Mouse (Mus musculus) midbrain, embryonic 10.5 days (tissue): ENCODE results near the gene Mtss1l. TPM values are rescaled to one million over a fixed set of nuclear protein-coding genes. Genes with fewer than 3 reads are reported as not detected.
A peak's percentile ranks its signal among the peaks of the same experiment; 100 is the strongest.

Source experiments
- DNase-seq: peaks from one replicate; pipeline ENCODE4 v3.0.0-alpha.2; 2017; ENCODE audit warnings: low spot score
- H3K27ac ChIP-seq: fragments of 300-500 bp; sonication (generic); replicated peaks from 2 replicates; pipeline ENCODE4 v1.5.1; 2016; ENCODE audit warnings: mild to moderate bottlenecking
- H3K27me3 ChIP-seq: fragments of 300-500 bp; sonication (generic); 2 replicates; pipeline ENCODE4 v1.6.1; 2016; ENCODE audit warnings: low read depth, mild to moderate bottlenecking; ENCODE audit not compliant: poor library complexity, severe bottlenecking
- H3K36me3 ChIP-seq: fragments of 300-500 bp; sonication (generic); 2 replicates; pipeline ENCODE4 v1.6.1; 2016; ENCODE audit warnings: mild to moderate bottlenecking, moderate library complexity
- H3K4me1 ChIP-seq: fragments of 300-500 bp; sonication (generic); 2 replicates; pipeline ENCODE4 v1.6.1; 2016
- H3K4me3 ChIP-seq: fragments of 300-500 bp; sonication (generic); 2 replicates; pipeline ENCODE4 v1.5.1; 2016; ENCODE audit warnings: mild to moderate bottlenecking, moderate library complexity
- H3K9me3 ChIP-seq: fragments of 300-500 bp; sonication (generic); replicated peaks from 2 replicates; pipeline ENCODE4 v1.6.1; 2016; ENCODE audit warnings: mild to moderate bottlenecking
- WGBS: fragments of 180-500 bp; shearing (Covaris S2); methylation state at CpG from one replicate; pipeline ENCODE4 v1.1.7; 2016; 5-methylcytosine and 5-hydroxymethylcytosine counted together
- polyA plus RNA-seq: library from polyadenylated mRNA; unstranded; fragments of >200 nt; fragmentation: Nextera tagmentation; extraction: Ambion mirVana; gene quantifications from 2 replicates; pipeline ENCODE4 v1.2.1, GENCODE M21; 2016

Mtss1l gene
- polyA plus RNA-seq, 1 experiment from 2014 or later, result 4.9 TPM

DNA sequence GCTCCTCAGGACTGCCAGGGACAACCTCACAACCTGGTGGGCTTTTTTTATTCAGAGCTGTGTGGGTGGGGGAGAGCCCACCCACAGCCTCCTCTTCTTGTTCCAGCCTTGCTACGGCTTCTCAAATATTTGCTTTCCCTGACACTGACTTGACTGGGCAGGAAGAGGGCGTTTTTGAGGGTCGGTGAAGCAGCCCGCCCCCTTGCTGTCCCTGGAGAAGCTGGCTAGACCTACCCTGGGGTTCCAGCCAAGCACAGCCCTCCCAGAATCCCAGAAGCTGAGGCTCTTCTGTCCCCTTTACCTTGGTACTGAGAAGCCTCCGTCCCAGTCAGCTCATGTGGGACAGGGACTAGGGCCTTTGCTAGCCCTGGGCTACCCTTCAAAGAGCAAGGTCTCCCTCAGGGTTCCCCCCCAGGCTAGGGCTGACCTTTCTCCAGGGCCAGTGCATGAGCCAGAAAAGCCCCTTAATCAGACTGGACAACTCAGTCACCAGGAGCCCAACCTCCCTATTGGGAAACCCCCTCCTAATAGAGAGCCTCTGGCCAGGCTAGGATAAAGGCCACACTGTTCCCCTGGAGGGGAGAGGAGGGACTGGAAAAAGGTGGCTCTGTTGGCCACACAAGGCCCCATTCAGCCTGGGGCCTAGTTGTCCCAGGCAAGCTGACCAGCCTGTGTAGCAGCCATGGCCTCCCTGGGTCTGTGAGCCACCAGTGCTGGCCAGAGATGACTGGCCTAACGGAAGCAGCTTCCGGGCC, 4.0 kb downstream of the Mtss1l start:
- Histone ChIP-seq H3K4me1 (peaks cover 68% of the 10 kb centered on the region), H3K36me3 (peaks cover 65% of the 10 kb centered on the region), H3K9me3 (no peaks in the 10 kb centered on the region), H3K4me3 (peak overlapping the region; percentile 12; the same call in 1 of the 2 replicates), H3K27me3 (peaks cover 5% of the 10 kb centered on the region; the same call in 1 of the 2 replicates), H3K27ac (peak overlapping the region; percentile 65)
- DNase-seq, result no peak
- 53% methylated on average over 7 of the region's 7 CpGs for whole genome bisulfite sequencing

DNA sequence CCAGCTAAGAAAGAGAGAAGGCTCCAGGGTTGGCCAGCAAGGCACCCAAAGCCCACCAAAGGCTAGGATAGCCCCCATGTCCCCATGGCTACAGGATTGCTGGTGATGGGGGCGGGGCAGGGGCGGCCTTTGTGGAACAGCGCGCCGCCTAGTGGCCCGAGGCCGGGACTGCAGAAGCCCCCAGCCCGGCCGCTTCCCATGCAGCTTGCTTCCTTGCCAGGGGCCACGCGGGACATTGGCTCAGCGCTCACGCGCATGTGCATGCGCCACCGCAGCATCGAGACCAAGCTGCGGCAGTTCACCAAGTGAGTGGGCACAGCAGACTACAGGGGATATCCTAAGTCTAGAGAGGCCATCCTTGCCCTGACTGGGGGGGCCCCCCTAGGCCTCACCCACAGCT, 5.6 kb downstream of the Mtss1l start:
- peak; percentile 81 for DNase-seq
- Histone ChIP-seq H3K4me3 (peak overlapping the region; percentile 26; the same call in 1 of the 2 replicates), H3K4me1 (peaks cover 56% of the 10 kb centered on the region), H3K36me3 (peaks cover 81% of the 10 kb centered on the region), H3K9me3 (no peaks in the 10 kb centered on the region), H3K27ac (peak overlapping the region; percentile 50), H3K27me3 (no peaks in the 10 kb centered on the region)
- WGBS, result 7% methylated on average over 18 of the region's 18 CpGs

DNA sequence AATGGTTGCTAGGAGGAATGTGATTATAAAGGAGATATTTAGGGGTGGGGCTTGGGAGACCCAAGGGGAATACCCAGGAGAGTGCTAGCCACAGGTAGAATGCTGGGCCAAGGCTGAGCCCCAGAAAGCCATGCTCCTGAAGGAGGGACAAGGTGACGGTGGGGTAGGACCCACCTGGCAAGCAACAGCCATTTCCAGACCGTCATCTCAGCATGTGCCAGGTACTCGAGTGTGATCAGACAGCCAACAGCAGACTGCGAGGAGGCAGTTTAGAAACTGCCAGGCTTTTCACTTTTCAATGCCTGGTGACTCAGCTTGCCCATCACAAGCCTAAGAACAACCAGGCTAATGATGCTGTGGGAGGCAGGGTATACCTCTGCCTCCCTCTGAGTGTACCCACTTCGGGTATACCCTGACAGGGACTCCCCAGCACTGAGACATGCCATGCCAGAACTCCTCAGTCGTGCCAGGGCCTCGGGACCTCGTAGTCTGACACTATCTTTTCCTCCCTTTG, 10.1 kb downstream of the Mtss1l start:
- Histone ChIP-seq H3K27me3 (no peaks in the 10 kb centered on the region), H3K9me3 (no peaks in the 10 kb centered on the region), H3K27ac (no peak overlapping the region), H3K4me1 (peaks cover 11% of the 10 kb centered on the region), H3K36me3 (peaks cover 100% of the 10 kb centered on the region), H3K4me3 (no peak overlapping the region)
- 93% methylated on average over 8 of the region's 8 CpGs for WGBS
- no peak for DNase-seq

DNA sequence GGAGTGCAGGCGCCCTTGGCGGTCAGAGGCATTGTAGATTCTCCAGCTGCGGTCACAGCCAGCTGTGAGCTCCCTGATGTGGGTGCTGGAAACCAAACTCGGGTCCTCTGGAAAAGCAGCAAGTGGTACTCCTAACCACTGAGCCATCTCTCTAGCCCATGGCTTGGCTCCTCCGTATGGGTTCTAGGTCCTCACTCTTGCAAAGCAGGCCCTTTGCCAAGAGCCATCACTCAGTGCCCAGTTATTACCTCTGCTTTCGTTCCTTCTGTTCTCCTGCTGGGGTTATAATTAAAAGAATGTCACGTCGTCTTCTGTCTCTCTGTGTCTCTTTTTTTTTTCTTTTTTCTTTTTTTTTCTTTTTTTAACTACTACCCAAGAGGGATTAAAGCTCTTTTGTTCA, 11.8 kb downstream of the Mtss1l start:
- Histone ChIP-seq H3K4me1 (no peaks in the 10 kb centered on the region), H3K27me3 (no peaks in the 10 kb centered on the region), H3K27ac (no peak overlapping the region), H3K4me3 (no peak overlapping the region), H3K36me3 (peaks cover 100% of the 10 kb centered on the region), H3K9me3 (no peaks in the 10 kb centered on the region)
- WGBS, result 92% methylated on average over 8 of the region's 8 CpGs
- no peak for DNase-seq

DNA sequence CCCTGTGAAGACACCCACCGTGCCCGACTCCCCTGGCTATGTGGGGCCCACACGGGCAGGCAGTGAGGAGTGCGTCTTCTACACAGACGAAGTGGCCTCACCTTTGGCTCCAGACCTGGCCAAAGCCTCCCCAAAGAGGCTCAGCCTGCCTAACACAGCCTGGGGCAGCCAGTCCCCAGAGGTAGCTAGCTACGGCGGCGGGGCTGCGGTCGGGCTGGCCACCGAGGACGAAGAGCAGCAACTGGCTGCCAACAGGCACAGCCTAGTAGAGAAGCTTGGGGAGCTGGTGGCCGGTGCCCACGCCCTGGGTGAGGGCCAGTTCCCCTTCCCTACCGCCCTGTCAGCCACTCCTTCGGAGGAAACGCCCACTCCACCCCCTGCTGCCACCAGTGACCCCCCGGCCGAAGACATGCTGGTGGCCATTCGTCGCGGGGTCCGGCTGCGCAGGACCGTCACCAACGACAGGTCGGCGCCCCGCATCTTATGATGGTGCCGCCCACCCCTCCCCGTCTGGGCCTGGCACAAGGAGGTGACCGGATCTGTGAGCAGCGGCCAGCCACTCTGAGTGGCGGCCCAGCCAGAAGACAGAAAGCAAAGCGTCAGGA, 17.4 kb downstream of the Mtss1l start:
- no peak overlapping the region for H3K4me3 ChIP-seq
- H3K27me3 ChIP-seq, result no peaks in the 10 kb centered on the region
- H3K27ac ChIP-seq, result no peak overlapping the region
- DNase-seq, result no peak
- H3K9me3 ChIP-seq, result no peaks in the 10 kb centered on the region
- peaks cover 75% of the 10 kb centered on the region for H3K36me3 ChIP-seq
- WGBS, result 93% methylated on average over 35 of the region's 35 CpGs
- no peaks in the 10 kb centered on the region for H3K4me1 ChIP-seq

DNA sequence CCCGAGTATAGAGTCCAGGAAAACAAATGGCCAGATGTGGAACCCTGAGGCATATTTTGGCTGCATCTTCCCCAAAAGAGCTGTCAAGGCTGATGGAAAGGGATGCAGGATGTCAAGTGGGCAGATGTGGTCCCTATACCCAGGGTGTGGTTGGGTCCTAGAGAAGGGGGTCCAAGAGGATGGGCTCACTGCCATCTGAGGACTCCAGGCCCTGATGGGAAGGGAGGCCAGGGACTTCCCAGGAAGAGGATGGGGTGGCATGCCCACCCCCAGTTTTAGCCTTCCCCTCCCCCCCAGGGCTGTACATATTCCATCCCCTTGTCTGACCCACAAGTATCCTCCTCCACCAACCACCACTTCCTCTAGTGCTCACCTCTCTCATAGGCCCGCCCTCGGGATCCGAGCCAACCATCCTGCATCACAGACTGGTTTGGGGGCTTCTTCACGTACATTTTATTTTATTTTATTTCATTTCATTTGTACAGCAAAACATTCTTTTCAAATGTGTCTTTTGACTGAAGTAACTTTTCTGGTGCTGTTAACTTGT, 19.4 kb downstream of the Mtss1l start:
- Histone ChIP-seq H3K36me3 (peaks cover 54% of the 10 kb centered on the region), H3K4me1 (no peaks in the 10 kb centered on the region), H3K27ac (no peak overlapping the region), H3K4me3 (no peak overlapping the region), H3K9me3 (no peaks in the 10 kb centered on the region), H3K27me3 (no peaks in the 10 kb centered on the region)
- no peak for DNase-seq
- 89% methylated on average over 5 of the region's 5 CpGs for WGBS

DNA sequence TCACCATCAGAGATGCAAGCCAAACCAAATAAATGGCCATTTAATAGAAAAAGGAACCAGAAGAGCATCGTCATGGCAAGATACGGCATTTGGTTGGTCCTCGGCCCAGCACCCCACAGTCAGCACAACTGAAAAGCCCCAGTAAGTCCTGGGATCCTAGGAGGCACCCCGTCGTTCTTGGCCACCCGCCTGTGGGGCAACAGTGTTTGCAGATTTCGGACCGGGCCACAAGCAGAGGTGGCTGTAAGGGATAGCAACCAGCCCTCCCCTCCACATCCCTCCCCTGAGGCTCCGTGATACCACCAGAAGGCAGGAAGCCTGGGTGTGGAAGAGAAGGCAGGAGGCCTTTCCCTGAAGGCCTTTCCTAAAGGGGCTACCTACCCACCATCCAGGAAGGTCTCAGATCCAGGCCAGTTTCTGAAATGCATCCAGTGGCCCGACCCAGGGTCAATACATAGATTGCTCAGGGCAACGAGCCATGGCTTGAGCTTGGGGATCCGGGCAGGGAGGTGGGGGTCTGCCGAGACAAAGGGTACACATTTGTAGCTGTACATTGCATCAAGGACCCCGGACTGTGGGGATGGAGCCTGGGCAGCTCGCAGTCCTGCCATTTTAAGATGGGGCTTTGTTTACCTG, 20.7 kb downstream of the Mtss1l start:
- Histone ChIP-seq H3K27ac (no peak overlapping the region), H3K4me3 (no peak overlapping the region), H3K27me3 (no peaks in the 10 kb centered on the region), H3K9me3 (no peaks in the 10 kb centered on the region), H3K4me1 (no peaks in the 10 kb centered on the region), H3K36me3 (peaks cover 42% of the 10 kb centered on the region)
- DNase-seq, result no peak
- 80% methylated on average over 15 of the region's 15 CpGs for WGBS

DNA sequence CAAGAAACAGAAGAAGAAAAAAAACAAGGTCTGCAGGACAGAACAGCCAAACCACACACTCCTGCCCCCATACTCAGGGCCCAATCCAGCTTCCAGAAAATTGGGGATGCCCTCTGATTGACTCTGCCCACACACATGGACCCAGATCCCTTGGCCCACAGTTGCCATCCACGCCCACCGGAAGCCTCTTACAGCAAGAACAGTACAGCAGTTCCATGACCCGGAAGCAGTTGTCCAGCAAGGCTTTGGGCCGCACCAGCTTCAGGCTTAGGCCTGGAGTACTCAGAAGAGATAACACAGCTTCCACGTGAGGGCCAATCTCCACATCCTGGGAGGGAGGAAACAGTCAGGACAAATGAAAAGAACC, 21.2 kb downstream of the Mtss1l start:
- no peak overlapping the region for H3K27ac ChIP-seq
- no peak for DNase-seq
- WGBS, result 89% methylated on average over 5 of the region's 5 CpGs
- no peak overlapping the region for H3K4me3 ChIP-seq
- no peaks in the 10 kb centered on the region for H3K27me3 ChIP-seq
- H3K9me3 ChIP-seq, result no peaks in the 10 kb centered on the region
- H3K4me1 ChIP-seq, result no peaks in the 10 kb centered on the region
- peaks cover 37% of the 10 kb centered on the region for H3K36me3 ChIP-seq

DNA sequence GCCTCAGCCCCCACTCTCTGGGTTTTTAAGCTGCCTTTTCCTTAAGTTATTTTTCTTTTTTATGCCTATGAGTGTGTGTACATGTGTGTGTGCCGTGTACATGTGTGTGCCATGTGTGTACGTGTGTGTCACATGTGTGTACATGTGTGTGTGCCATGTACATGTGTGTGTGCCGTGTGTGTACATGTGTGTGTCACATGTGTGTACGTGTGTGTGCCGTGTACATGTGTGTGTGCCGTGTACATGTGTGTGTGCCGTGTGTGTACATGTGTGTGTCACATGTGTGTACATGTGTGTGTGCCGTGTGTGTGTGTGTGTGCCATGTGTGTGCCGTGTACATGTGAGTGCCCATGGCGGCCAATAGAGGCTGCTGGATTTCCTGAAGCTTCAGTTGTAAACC, 23.9 kb downstream of the Mtss1l start:
- H3K4me3 ChIP-seq, result no peak overlapping the region
- no peaks in the 10 kb centered on the region for H3K4me1 ChIP-seq
- H3K9me3 ChIP-seq, result no peaks in the 10 kb centered on the region
- H3K27me3 ChIP-seq, result no peaks in the 10 kb centered on the region
- WGBS, result 93% methylated on average over 10 of the region's 10 CpGs
- DNase-seq, result no peak
- no peak overlapping the region for H3K27ac ChIP-seq
- H3K36me3 ChIP-seq, result peaks cover 10% of the 10 kb centered on the region

DNA sequence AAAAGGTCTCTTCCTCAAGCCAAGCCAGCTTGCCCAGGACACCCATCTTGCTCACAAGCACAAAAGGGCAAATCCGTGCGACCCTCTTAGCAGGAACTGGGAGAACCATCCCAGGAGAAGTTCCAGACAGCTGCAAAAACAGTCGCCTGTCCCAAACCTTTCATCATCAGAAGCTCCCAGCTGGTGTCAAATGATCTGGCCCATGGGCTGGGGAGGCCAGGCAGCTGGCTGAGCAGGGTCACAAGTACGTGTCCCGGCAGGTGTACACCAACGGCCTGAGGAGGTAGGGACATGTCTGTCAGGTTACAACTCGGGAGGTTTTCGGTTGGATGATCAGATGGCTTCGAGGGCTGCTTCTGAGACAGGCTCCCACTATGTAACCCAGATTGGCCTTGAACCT, 25.4 kb downstream of the Mtss1l start:
- WGBS, result 75% methylated on average over 9 of the region's 9 CpGs
- H3K4me1 ChIP-seq, result no peaks in the 10 kb centered on the region
- H3K27me3 ChIP-seq, result no peaks in the 10 kb centered on the region
- H3K27ac ChIP-seq, result no peak overlapping the region
- H3K9me3 ChIP-seq, result no peaks in the 10 kb centered on the region
- no peaks in the 10 kb centered on the region for H3K36me3 ChIP-seq
- DNase-seq, result no peak
- H3K4me3 ChIP-seq, result no peak overlapping the region

DNA sequence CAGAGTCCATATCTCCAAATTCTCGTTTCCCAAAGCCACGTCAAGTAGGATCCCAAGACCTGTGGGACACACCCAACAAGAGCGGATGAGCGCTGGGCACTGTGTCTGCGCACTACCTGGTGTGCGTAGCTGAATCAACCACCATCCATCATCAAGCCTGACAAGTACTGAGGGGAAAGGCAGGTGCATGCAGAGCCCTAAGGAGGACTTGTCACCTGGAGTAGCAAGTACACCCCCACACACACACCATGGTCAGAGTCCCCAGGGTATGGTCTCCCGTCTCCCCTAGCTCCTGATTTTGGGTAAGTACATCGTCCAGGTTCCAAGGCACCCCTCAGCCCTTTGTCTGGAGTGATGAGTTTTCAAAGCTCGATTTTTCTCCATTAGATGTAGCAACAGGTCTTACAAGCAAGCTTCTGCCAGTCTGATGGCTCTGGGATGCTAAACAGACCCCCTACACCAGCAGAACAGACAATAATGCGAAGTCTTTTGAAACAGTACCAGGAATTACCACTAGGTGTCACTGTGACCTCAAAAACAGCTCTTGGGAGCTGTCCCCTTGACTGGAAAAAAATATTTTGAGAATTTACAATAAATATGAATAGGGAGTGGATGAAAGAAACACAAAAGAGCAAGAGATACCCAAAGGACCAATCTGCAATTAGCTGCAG, 28.4 kb downstream of the Mtss1l start:
- 65% methylated on average over 10 of the region's 10 CpGs for WGBS
- DNase-seq, result no peak
- Histone ChIP-seq H3K27ac (no peak overlapping the region), H3K4me1 (peaks cover under 1% of the 10 kb centered on the region; the same call in 1 of the 2 replicates), H3K4me3 (no peak overlapping the region), H3K27me3 (no peaks in the 10 kb centered on the region), H3K36me3 (no peaks in the 10 kb centered on the region), H3K9me3 (no peaks in the 10 kb centered on the region)

DNA sequence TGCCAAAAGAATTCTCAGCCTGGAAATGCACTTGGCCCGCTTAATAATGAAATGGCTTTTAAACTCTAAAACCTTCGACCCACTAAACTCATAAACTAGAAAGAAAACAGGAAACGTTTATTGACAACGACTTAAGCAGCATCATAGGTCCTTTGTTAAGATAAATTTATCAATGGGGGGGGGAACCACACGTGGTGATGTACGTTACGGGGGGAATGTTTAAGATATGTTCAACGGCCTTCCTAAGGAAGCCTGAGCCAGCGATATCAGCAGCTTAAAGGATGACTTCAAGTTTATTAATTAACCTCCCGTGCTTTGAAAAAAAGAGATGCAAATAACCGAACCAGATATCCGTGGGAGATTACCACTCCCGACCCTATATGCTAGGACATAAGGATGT, 29.0 kb downstream of the Mtss1l start:
- Histone ChIP-seq H3K4me1 (peaks cover 7% of the 10 kb centered on the region), H3K4me3 (no peak overlapping the region), H3K27ac (no peak overlapping the region), H3K9me3 (no peaks in the 10 kb centered on the region), H3K27me3 (no peaks in the 10 kb centered on the region), H3K36me3 (no peaks in the 10 kb centered on the region)
- WGBS, result 52% methylated on average over 13 of the region's 13 CpGs
- DNase-seq, result no peak
